Mouse (Mus musculus): ENCODE results near the gene Kcnj16.

DNA sequence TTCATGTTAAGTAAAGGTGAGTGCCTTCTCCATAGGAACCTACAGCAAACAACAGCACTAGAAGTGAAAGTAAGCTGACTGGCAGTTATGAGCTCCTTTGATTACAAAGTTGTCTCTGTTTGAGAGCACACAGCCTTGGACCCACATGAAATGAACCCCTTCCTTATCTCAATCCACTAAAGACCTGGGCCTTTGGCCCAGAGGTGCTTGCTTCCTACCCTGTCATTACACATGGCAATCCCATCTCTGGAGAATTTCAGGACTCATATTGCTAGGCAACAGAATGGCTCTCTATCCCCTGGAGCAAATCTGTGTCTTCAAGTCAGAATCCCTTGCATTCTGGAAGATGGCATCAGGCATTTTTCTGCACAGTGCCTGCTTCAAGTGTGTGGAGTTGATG lies 102.6 kb downstream of the Kcnj16 start:
- no peak for TF ChIP-seq CTCF (IDR thresholded peaks at IDR 0.05; ENCODE audit: low read depth)
- TF ChIP-seq EP300 (IDR thresholded peaks at IDR 0.05; ENCODE audit: low read depth), result no peak

All from heart, postnatal 0 days (tissue).